Mouse (Mus musculus) testis, postnatal 14 days (tissue): Measurements from ENCODE around the gene Opcml.

Experiments
- DNase-seq: peaks from one replicate; pipeline ENCODE4 v3.0.0; 2021; ENCODE audit warnings: low spot score

Gene Opcml

GRCm38 (mm10) chr9:28536637-28537036, 746.1 kb downstream of the Opcml start:
- no peak for DNase-seq

- DNase-seq = no peak
Observed at GRCm38 (mm10) chr9:28548189-28548588, 757.6 kb downstream of the Opcml start.

GRCm38 (mm10) chr9:28552387-28553182, 762.0 kb downstream of the Opcml start:
- DNase-seq = no peak

GRCm38 (mm10) chr9:28558628-28559027, 768.1 kb downstream of the Opcml start:
- no peak for DNase-seq

GRCm38 (mm10) chr9:28561761-28562160, 771.2 kb downstream of the Opcml start:
- DNase-seq = no peak

- DNase-seq = no peak
Observed at GRCm38 (mm10) chr9:28563066-28563683, 772.6 kb downstream of the Opcml start.

- DNase-seq = no peak
Observed at GRCm38 (mm10) chr9:28569041-28569522, 778.5 kb downstream of the Opcml start.

- DNase-seq = no peak
Observed at GRCm38 (mm10) chr9:28569776-28570175, 779.2 kb downstream of the Opcml start.

- DNase-seq = no peak
Observed at GRCm38 (mm10) chr9:28571682-28572081, 781.1 kb downstream of the Opcml start.

- no peak for DNase-seq
Observed at GRCm38 (mm10) chr9:28572136-28572774, 781.7 kb downstream of the Opcml start.

GRCm38 (mm10) chr9:28578730-28579129, 788.2 kb downstream of the Opcml start:
- DNase-seq = no peak

- DNase-seq = no peak
Observed at GRCm38 (mm10) chr9:28587253-28587652, 796.7 kb downstream of the Opcml start.

- DNase-seq = no peak
Observed at GRCm38 (mm10) chr9:28587857-28588388, 797.3 kb downstream of the Opcml start.

- no peak for DNase-seq
Observed at GRCm38 (mm10) chr9:28588488-28588887, 797.9 kb downstream of the Opcml start.

- no peak for DNase-seq
Observed at GRCm38 (mm10) chr9:28592208-28592607, 801.6 kb downstream of the Opcml start.

GRCm38 (mm10) chr9:28595062-28595461, 804.5 kb downstream of the Opcml start:
- DNase-seq = no peak

GRCm38 (mm10) chr9:28605561-28605960, 815.0 kb downstream of the Opcml start:
- no peak for DNase-seq

GRCm38 (mm10) chr9:28613683-28614620, 823.4 kb downstream of the Opcml start:
- no peak for DNase-seq

GRCm38 (mm10) chr9:28615447-28615846, 824.9 kb downstream of the Opcml start:
- DNase-seq = no peak

GRCm38 (mm10) chr9:28617666-28618065, 827.1 kb downstream of the Opcml start:
- no peak for DNase-seq

- no peak for DNase-seq
Observed at GRCm38 (mm10) chr9:28618186-28618892, 827.8 kb downstream of the Opcml start.
